Mouse (Mus musculus) heart, adult 2 months (tissue): ENCODE results near the gene Hdgf. TPM values are rescaled to one million over a fixed set of nuclear protein-coding genes. Genes with fewer than 3 reads are reported as not detected.

Source experiments
- DNase-seq, 2 experiments: peaks; one replicate each; pipeline ENCODE4 v3.0.0; 2021
- H3K27ac ChIP-seq: fragments of 200-600 bp; 2 replicates; pipeline ENCODE4 v1.8.1; 2022
- H3K27me3 ChIP-seq: fragments of 200-500 bp; 2 replicates; pipeline ENCODE4 v1.6.1; 2012; ENCODE audit warnings: mild to moderate bottlenecking, low read length, inconsistent platforms, mixed read lengths; ENCODE audit not compliant: control insufficient read depth, insufficient read depth
- H3K36me3 ChIP-seq: fragments of 200-500 bp; 2 replicates; pipeline ENCODE4 v1.6.1; 2012; ENCODE audit warnings: low read length, inconsistent platforms; ENCODE audit not compliant: control insufficient read depth, insufficient read depth
- H3K4me1 ChIP-seq: fragments of 200-500 bp; 2 replicates; pipeline ENCODE4 v1.6.1; 2011; ENCODE audit warnings: low read length; ENCODE audit not compliant: control insufficient read depth, insufficient read depth
- H3K4me3 ChIP-seq: fragments of 200-600 bp; 2 replicates; pipeline ENCODE4 v1.8.1; 2022
- H3K79me2 ChIP-seq: fragments of 200-500 bp; replicated peaks from 2 replicates; pipeline ENCODE4 v1.6.1; 2012; ENCODE audit warnings: mild to moderate bottlenecking, inconsistent platforms, low read length, moderate library complexity, mixed read lengths; ENCODE audit not compliant: control insufficient read depth, insufficient read depth
- H3K9ac ChIP-seq: fragments of 200-500 bp; 2 replicates; pipeline ENCODE4 v1.6.1; 2012; ENCODE audit warnings: low read depth, mild to moderate bottlenecking, control low read depth, inconsistent platforms, low read length, mixed read lengths
- CTCF ChIP-seq: fragments of 200-600 bp; IDR thresholded peaks from 2 replicates; pipeline ENCODE4 v1.8.1; 2022; ENCODE audit warnings: antibody characterized with exemption, mild to moderate bottlenecking, moderate library complexity
- EP300 ChIP-seq: fragments of 200-500 bp; IDR thresholded peaks from 2 replicates; pipeline ENCODE4 v1.6.1; 2011; ENCODE audit warnings: low read depth, low read length, control low read depth; ENCODE audit not compliant: insufficient read depth
- POLR2A ChIP-seq: fragments of 200-500 bp; IDR thresholded peaks from 2 replicates; pipeline ENCODE4 v1.6.1; 2011; ENCODE audit warnings: mild to moderate bottlenecking, low read depth, low read length, control low read depth; ENCODE audit not compliant: insufficient read depth
- WGBS: fragments of 180-500 bp; shearing (Covaris S2); methylation state at CpG from one replicate; pipeline ENCODE4 v1.1.7; 2018; 5-methylcytosine and 5-hydroxymethylcytosine counted together
- intact Hi-C: fragments of 180-260 bp; cut with DNase I; formaldehyde crosslinking; loops from one replicate; pipeline ENCODE4 v1.15.1; 2025
- polyA plus RNA-seq: library from polyadenylated mRNA; depleted of rRNA; stranded (reverse); fragments of >200 nt; gene quantifications from 2 replicates; pipeline ENCODE4 v1.2.3, GENCODE M21; 2012
- total RNA-seq, 2 experiments: library from RNA; stranded (reverse); gene quantifications; 2 replicates each; pipeline ENCODE4 v1.2.3; 2021

Hdgf gene
- total and polyA plus RNA-seq, 3 experiments = 61.6 to 125 (median 106) TPM

GRCm38 (mm10) chr3:87906601-87906980, 470 bp downstream of the Hdgf start:
- Histone ChIP-seq H3K4me3 (peak overlapping the region; percentile 98), H3K27ac (peak overlapping the region; percentile 93), H3K4me1 (peaks cover 23% of the 10 kb centered on the region), H3K27me3 (no peaks in the 10 kb centered on the region), H3K36me3 (no peaks in the 10 kb centered on the region; the same call in 1 of the 2 replicates), H3K79me2 (peaks cover 6% of the 10 kb centered on the region; the same call in 1 of the 2 replicates), H3K9ac (peak overlapping the region; percentile 94)
- TF ChIP-seq POLR2A (no peak; the same call in 1 of the 2 replicates), EP300 (no peak), CTCF (no peak)
- intact Hi-C loops = loop anchor here (1.0 kb wide), 1 partner anchor 19 kb away; no protein-coding TSS in a partner anchor
- under 1% methylated on average over 37 of the region's 47 CpGs for WGBS
- DNase-seq = peak in 1 of 2 experiments; percentile 83

- no peak for TF ChIP-seq POLR2A
- TF ChIP-seq CTCF = no peak
- no peak for TF ChIP-seq EP300
- Histone ChIP-seq H3K27me3 (no peaks in the 10 kb centered on the region), H3K9ac (peak overlapping the region; percentile 94), H3K4me1 (peaks cover 23% of the 10 kb centered on the region), H3K27ac (peak overlapping the region; percentile 93), H3K4me3 (peak overlapping the region; percentile 98), H3K36me3 (no peaks in the 10 kb centered on the region; the same call in 1 of the 2 replicates), H3K79me2 (peaks cover 8% of the 10 kb centered on the region; the same call in 1 of the 2 replicates)
- peak; percentile 46 to 53 for DNase-seq
- WGBS = under 1% methylated on average over 27 of the region's 27 CpGs
- intact Hi-C loops = loop anchor here (1.0 kb wide), 1 partner anchor 20 kb away; no protein-coding TSS in a partner anchor
Measured at GRCm38 (mm10) chr3:87906981-87907857, 1.1 kb downstream of the Hdgf start.

- intact Hi-C loops = no loop called here
- H3K4me1 ChIP-seq = peaks cover 23% of the 10 kb centered on the region
Measured at GRCm38 (mm10) chr3:87907906-87908305, 1.8 kb downstream of the Hdgf start.

GRCm38 (mm10) chr3:87909381-87909780, 3.3 kb downstream of the Hdgf start:
- Histone ChIP-seq H3K79me2 (peaks cover 8% of the 10 kb centered on the region; the same call in 1 of the 2 replicates), H3K4me1 (peaks cover 23% of the 10 kb centered on the region), H3K27me3 (no peaks in the 10 kb centered on the region), H3K36me3 (no peaks in the 10 kb centered on the region; the same call in 1 of the 2 replicates), H3K4me3 (no peak overlapping the region), H3K27ac (peak overlapping the region; percentile 83), H3K9ac (no peak overlapping the region)
- intact Hi-C loops = no loop called here
- no peak for DNase-seq
- TF ChIP-seq CTCF (no peak), POLR2A (no peak), EP300 (no peak)
- 91% methylated on average over 2 of the region's 2 CpGs for WGBS

More at GRCm38 (mm10) chr3:87907906-87908305, 1.8 kb downstream of the Hdgf start:
- 3% methylated on average over 1 of the region's 1 CpGs for WGBS
- Histone ChIP-seq H3K79me2 (peaks cover 8% of the 10 kb centered on the region; the same call in 1 of the 2 replicates), H3K36me3 (no peaks in the 10 kb centered on the region; the same call in 1 of the 2 replicates), H3K4me3 (peak overlapping the region; percentile 98), H3K9ac (peak overlapping the region; percentile 94), H3K27ac (peak overlapping the region; percentile 30; the same call in 1 of the 2 replicates), H3K27me3 (no peaks in the 10 kb centered on the region)
- no peak for DNase-seq
- TF ChIP-seq CTCF = no peak
- no peak for TF ChIP-seq EP300
- no peak for TF ChIP-seq POLR2A

- Histone ChIP-seq H3K27ac (peak overlapping the region; percentile 83), H3K36me3 (no peaks in the 10 kb centered on the region; the same call in 1 of the 2 replicates), H3K4me1 (peaks cover 23% of the 10 kb centered on the region), H3K4me3 (no peak overlapping the region; the same call in 1 of the 2 replicates), H3K79me2 (peaks cover 8% of the 10 kb centered on the region; the same call in 1 of the 2 replicates), H3K27me3 (no peaks in the 10 kb centered on the region), H3K9ac (peak overlapping the region; percentile 30; the same call in 1 of the 2 replicates)
- intact Hi-C loops = no loop called here
- no peak for DNase-seq
- TF ChIP-seq EP300 (no peak), CTCF (no peak), POLR2A (no peak)
- 11% methylated on average over 4 of the region's 4 CpGs for WGBS
Measured at GRCm38 (mm10) chr3:87909874-87910273, 3.8 kb downstream of the Hdgf start.

GRCm38 (mm10) chr3:87910573-87911141, 4.5 kb downstream of the Hdgf start:
- peak overlapping the region; percentile 66 for H3K9ac ChIP-seq
- H3K36me3 ChIP-seq = no peaks in the 10 kb centered on the region; the same call in 1 of the 2 replicates
- intact Hi-C loops = no loop called here
- peaks cover 23% of the 10 kb centered on the region for H3K4me1 ChIP-seq
- H3K4me3 ChIP-seq = peak overlapping the region; percentile 48
- TF ChIP-seq CTCF (no peak), POLR2A (peak; percentile 50; the same call in 1 of the 2 replicates)
- peak; percentile 84 to 86 for DNase-seq
- no peaks in the 10 kb centered on the region for H3K27me3 ChIP-seq
- WGBS = 8% methylated on average over 12 of the region's 12 CpGs
- H3K27ac ChIP-seq = peak overlapping the region; percentile 83
- H3K79me2 ChIP-seq = peaks cover 8% of the 10 kb centered on the region; the same call in 1 of the 2 replicates
